Mouse (Mus musculus): Measurements from ENCODE around the gene Ptpn23. TPM values are rescaled to one million over a fixed set of nuclear protein-coding genes. Genes with fewer than 3 reads are reported as not detected.

The Ptpn23 gene
- total and polyA plus RNA-seq, 3 experiments = 7.3 to 40.1 TPM; not detected in 1

GRCm38 (mm10) chr9:110436041-110436440 is 28.0 kb upstream of the Ptpn23 start:
- no peaks in the 10 kb centered on the region for H3K27me3 ChIP-seq (ENCODE audit: control insufficient read depth in 1 of 2, insufficient read depth in 2 of 2, low read length in 2 of 2)
- H3K4me3 ChIP-seq (ENCODE audit: control insufficient read depth in 1 of 2, insufficient read depth in 1 of 2, low read depth in 2 of 2, low read length in 2 of 2) = no peak overlapping the region
- no peaks in the 10 kb centered on the region; a peak in 1 of 4 replicates for H3K36me3 ChIP-seq (ENCODE audit: control insufficient read depth in 1 of 2, insufficient read depth in 2 of 2, low read length in 2 of 2)
- H3K4me1 ChIP-seq (ENCODE audit: control insufficient read depth in 1 of 2, insufficient read depth in 2 of 2, low read length in 2 of 2) = no peaks in the 10 kb centered on the region
- H3K27ac ChIP-seq (ENCODE audit: control insufficient read depth, low read depth, low read length) = no peak overlapping the region
- H3K9ac ChIP-seq (ENCODE audit: control insufficient read depth, low read depth, low read length, poor library complexity, severe bottlenecking) = no peak overlapping the region
- no peak for DNase-seq (ENCODE audit: low read depth, low spot score)
- H3K9me3 ChIP-seq (replicated peaks; ENCODE audit: insufficient read depth, low read length) = no peaks in the 10 kb centered on the region
- H3K79me2 ChIP-seq (ENCODE audit: control insufficient read depth, insufficient read depth, low read length, poor library complexity) = no peaks in the 10 kb centered on the region
- TF ChIP-seq SMC3 (IDR thresholded peaks at IDR 0.05; ENCODE audit: low read depth, low read length) (no peak), JUND (IDR thresholded peaks at IDR 0.05; ENCODE audit: low read depth, low read length) (no peak), CTCF (IDR thresholded peaks at IDR 0.05 in 2 of 3, conservative IDR thresholded peaks at IDR 0.05 in 1 of 3; ENCODE audit: control insufficient read depth in 1 of 3, insufficient read depth in 1 of 3, low read depth in 2 of 3, low read length in 3 of 3, poor library complexity in 1 of 3, severe bottlenecking in 1 of 3) (no peak), KAT2A (conservative IDR thresholded peaks at IDR 0.05; ENCODE audit: low read depth, low read length) (no peak), CHD2 (IDR thresholded peaks at IDR 0.05; ENCODE audit: low read length) (no peak), MEF2A (IDR thresholded peaks at IDR 0.05; ENCODE audit: extremely low read depth, insufficient replicate concordance, low read depth, low read length, poor library complexity, severe bottlenecking) (no peak), ETS1 (IDR thresholded peaks at IDR 0.05; ENCODE audit: low read depth, low read length) (no peak), TAL1 (IDR thresholded peaks at IDR 0.05; ENCODE audit: low read length) (no peak), MYC (IDR thresholded peaks at IDR 0.05; ENCODE audit: low read depth, low read length) (no peak), HCFC1 (IDR thresholded peaks at IDR 0.05; ENCODE audit: low read depth, low read length) (no peak), RAD21 (IDR thresholded peaks at IDR 0.05; ENCODE audit: low read depth, low read length) (no peak), ELF1 (IDR thresholded peaks at IDR 0.05; ENCODE audit: low read depth, low read length) (no peak), MYB (IDR thresholded peaks at IDR 0.05; ENCODE audit: low read depth, low read length) (no peak), RCOR1 (IDR thresholded peaks at IDR 0.05; ENCODE audit: low read depth, low read length) (no peak), TBP (IDR thresholded peaks at IDR 0.05; ENCODE audit: low read depth, low read length) (no peak), NELFE (IDR thresholded peaks at IDR 0.05; ENCODE audit: low read depth, low read length) (no peak), USF2 (IDR thresholded peaks at IDR 0.05; ENCODE audit: borderline replicate concordance in 1 of 2, insufficient read depth in 1 of 2, low read depth in 1 of 2, low read length in 2 of 2) (no peak), POLR2AphosphoS5 (IDR thresholded peaks at IDR 0.05; ENCODE audit: borderline replicate concordance, low read depth, low read length) (no peak)

- no peaks in the 10 kb centered on the region; a peak in 1 of 4 replicates for H3K36me3 ChIP-seq (ENCODE audit: control insufficient read depth in 1 of 2, insufficient read depth in 2 of 2, low read length in 2 of 2)
- TF ChIP-seq POLR2AphosphoS5 (IDR thresholded peaks at IDR 0.05; ENCODE audit: borderline replicate concordance, low read depth, low read length) (no peak), BHLHE40 (IDR thresholded peaks at IDR 0.05; ENCODE audit: borderline replicate concordance, low read depth, low read length) (no peak), SMC3 (IDR thresholded peaks at IDR 0.05; ENCODE audit: low read depth, low read length) (no peak), JUND (IDR thresholded peaks at IDR 0.05; ENCODE audit: low read depth, low read length) (no peak), USF1 (IDR thresholded peaks at IDR 0.05; ENCODE audit: low read depth, low read length) (no peak), SIN3A (IDR thresholded peaks at IDR 0.05; ENCODE audit: low read length) (no peak), RAD21 (IDR thresholded peaks at IDR 0.05; ENCODE audit: low read depth, low read length) (no peak), E2F4 (IDR thresholded peaks at IDR 0.05; ENCODE audit: borderline replicate concordance, low read depth, low read length) (no peak), TBP (IDR thresholded peaks at IDR 0.05; ENCODE audit: low read depth, low read length) (no peak), TAL1 (IDR thresholded peaks at IDR 0.05; ENCODE audit: low read length) (no peak), ZNF384 (IDR thresholded peaks at IDR 0.05; ENCODE audit: low read depth, low read length) (no peak), CTCF (IDR thresholded peaks at IDR 0.05 in 2 of 3, conservative IDR thresholded peaks at IDR 0.05 in 1 of 3; ENCODE audit: control insufficient read depth in 1 of 3, insufficient read depth in 1 of 3, low read depth in 2 of 3, low read length in 3 of 3, poor library complexity in 1 of 3, severe bottlenecking in 1 of 3) (no peak), MYC (IDR thresholded peaks at IDR 0.05; ENCODE audit: low read depth, low read length) (no peak), USF2 (IDR thresholded peaks at IDR 0.05; ENCODE audit: borderline replicate concordance in 1 of 2, insufficient read depth in 1 of 2, low read depth in 1 of 2, low read length in 2 of 2) (no peak), UBTF (IDR thresholded peaks at IDR 0.05; ENCODE audit: borderline replicate concordance, insufficient read depth, low read depth, low read length) (no peak)
- no peak for DNase-seq (ENCODE audit: low read depth, low spot score)
- H3K4me1 ChIP-seq (ENCODE audit: control insufficient read depth in 1 of 2, insufficient read depth in 2 of 2, low read length in 2 of 2) = no peaks in the 10 kb centered on the region
- no peaks in the 10 kb centered on the region for H3K79me2 ChIP-seq (ENCODE audit: control insufficient read depth, insufficient read depth, low read length, poor library complexity)
- H3K9me3 ChIP-seq (replicated peaks; ENCODE audit: insufficient read depth, low read length) = no peaks in the 10 kb centered on the region
- no peak overlapping the region for H3K9ac ChIP-seq (ENCODE audit: control insufficient read depth, low read depth, low read length, poor library complexity, severe bottlenecking)
- no peak overlapping the region for H3K27ac ChIP-seq (ENCODE audit: control insufficient read depth, low read depth, low read length)
- no peak overlapping the region for H3K4me3 ChIP-seq (ENCODE audit: control insufficient read depth in 1 of 2, insufficient read depth in 1 of 2, low read depth in 2 of 2, low read length in 2 of 2)
- no peaks in the 10 kb centered on the region for H3K27me3 ChIP-seq (ENCODE audit: control insufficient read depth in 1 of 2, insufficient read depth in 2 of 2, low read length in 2 of 2)
Observed at GRCm38 (mm10) chr9:110433045-110433444, 25.0 kb upstream of the Ptpn23 start.

All from MEL (cell line).